Mouse (Mus musculus) layer of hippocampus, postnatal 14 days (tissue): ENCODE data around the gene Ipo13. TPM values are rescaled to one million over a fixed set of nuclear protein-coding genes. Genes with fewer than 3 reads are reported as not detected.
A peak's percentile ranks its signal among the peaks of the same experiment; 100 is the strongest.

Source experiments
- DNase-seq, 2 experiments: peaks; one replicate each; pipeline ENCODE4 v3.0.0; 2021 to 2022; ENCODE audit warnings: low spot score in 2 of 2, mixed read lengths in 1 of 2
- long read RNA-seq, 2 experiments: library from polyadenylated mRNA; stranded (forward); transcript quantifications; one replicate each; pipeline ENCODE4 v2.0.0; 2021
- total RNA-seq, 2 experiments: library from RNA; stranded (reverse); gene quantifications; 2 replicates each; pipeline ENCODE4 v1.2.3; 2021

The Ipo13 gene
- total RNA-seq, result 100 to 1,000 TPM; 124 to 131 TPM
- long read RNA-seq, experiment 1, transcript Ipo13-201 (20 exons, 3,595 nt), result major isoform, 34 of 64 reads
- long read RNA-seq, experiment 1, partial matches to known transcripts, result 11 of 64 reads
- long read RNA-seq, experiment 1, other reads (novel, unspliced or antisense), result 18 of 64 reads
- long read RNA-seq, experiment 2, transcript Ipo13-201 (20 exons, 3,595 nt), result major isoform, 39 of 60 reads
- long read RNA-seq, experiment 2, partial matches to known transcripts, result 13 of 60 reads
- long read RNA-seq, experiment 2, other reads (novel, unspliced or antisense), result 8 of 60 reads

DNA sequence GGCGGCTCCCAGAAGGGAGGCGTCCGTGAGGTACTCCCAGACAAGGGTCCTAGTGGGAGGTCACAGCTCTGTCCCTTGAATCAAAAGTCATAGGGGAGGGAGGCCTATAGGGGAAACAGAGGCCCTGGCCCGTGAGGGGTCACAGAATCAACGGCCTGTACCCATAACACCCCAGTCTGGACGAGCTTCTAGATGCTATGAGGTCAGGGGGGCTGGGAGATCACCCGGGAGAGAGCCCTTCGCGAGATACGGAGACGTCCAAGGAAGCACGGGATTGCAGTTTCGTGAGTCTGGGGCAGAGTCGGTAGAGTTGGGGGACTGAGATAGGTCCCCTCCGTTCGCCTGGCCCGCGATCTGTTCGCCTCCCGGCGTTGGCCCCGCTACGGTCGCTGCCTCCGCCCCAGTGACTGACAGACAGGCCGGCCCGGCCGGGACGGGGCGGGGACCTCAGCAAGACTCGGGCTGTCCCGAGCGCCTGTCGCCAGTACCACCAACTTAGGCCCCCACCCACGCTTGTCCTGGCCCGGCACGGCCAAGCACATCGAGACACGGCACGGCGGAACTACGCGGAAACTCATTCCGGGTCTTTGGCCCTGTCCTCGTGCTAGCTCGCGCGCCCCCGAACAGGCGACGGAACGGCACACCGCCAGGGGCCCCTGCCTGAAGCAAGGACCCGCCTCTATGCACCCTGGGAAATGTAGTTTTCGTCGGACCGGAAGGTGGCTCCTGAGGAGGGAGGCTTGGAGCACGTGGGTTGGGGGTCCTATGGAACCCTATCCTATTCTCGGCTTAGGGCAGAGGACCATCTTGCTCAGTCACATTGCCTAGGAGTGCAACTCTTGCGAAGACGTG is at the start of gene Ipo13:
Ipo13 (minus strand) TSS at position 409 of the 852 bp plus-strand sequence.
- DNase-seq, result peak; percentile 94 to 98

DNA sequence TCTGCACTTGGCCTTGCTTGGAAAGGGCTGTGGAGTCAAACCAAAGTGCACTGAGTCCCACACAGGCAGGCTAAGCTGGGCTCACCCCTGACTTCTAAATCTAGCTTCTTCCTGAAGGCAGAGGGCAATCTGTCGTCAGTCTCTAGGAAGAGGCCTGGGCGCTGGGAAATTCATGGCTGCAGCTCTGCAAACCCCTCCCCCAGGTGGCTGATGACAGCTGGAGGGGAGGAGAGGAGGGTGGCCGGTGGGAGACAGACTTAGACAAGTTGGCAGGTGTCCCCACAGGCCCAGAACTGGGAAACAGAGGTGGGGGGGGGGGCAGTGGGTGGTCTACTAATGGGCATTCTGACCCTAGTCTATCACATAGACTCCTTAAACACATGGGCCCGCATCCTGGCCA is 42.7 kb upstream of the Ipo13 start:
- DNase-seq, result no peak

DNA sequence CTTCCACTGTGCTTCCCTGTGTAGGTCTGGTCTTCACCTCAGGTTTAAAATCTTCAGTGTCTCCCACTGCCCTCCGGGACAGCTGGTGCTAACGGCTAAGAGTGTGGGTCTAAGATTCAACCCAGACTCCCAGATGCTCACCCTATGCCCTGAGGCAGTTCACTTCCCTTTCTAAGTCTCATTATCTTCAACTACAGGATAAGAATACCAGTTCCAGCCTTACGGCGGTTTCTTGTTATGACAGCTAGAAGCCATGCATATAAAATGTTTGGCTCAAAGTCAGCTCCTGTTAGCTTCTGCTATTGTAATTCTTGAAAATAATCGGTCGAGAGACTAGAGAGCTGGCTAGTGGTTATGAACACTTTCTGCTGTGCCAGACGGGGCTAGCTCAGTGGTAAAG is 32.7 kb upstream of the Ipo13 start:
- no peak for DNase-seq

DNA sequence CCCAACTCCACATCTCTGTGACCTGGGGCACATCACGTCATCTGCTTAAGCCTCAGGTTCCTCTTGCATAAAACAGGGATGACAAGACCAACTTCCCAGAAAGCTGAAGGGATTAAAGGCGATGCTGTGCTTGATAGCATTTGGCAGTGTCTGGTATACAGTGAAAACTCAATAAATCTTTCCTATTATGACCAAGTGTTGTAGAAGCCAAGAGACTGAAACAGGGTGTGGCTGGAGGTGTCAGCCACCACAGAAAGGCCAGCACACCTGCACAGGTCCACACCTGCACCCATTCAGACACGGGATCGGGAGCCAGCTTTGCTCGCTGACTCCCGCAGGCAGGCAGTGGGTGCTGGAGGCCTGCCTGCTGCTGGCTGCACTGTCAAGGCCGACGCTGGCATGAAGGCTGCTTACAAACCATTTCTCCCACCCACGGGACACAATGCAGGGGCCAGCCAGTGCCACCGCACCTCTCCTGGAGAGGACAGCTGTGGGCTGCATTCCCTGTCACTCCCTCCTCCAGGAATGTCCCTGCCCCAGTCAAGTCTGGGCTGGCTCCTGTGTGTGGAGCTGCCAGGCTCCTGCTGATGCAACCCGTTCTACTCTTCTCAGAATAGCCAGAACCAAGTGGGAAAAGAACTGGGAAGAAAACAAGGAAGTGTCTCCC is 32.0 kb upstream of the Ipo13 start:
- DNase-seq, result no peak

DNA sequence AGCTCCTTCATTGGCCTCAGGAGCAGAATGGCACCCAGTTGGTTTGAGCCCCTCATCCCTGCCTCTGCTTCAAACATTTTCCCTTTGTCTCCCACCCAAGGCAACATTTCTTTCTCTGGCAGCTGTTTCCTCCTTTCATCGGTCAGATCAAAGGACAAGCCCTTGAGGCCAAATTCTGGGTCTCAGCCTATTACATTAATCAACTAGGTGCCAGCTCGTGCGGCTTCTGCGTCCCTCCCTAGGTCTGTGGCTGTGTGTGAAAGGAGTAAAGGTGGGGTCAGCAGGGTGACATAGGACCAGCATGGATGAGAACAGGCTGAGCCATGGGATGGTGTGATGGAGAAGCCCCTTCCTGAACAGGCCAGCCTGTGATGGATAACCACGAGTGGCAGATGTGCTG is 28.5 kb upstream of the Ipo13 start:
- DNase-seq, result no peak

DNA sequence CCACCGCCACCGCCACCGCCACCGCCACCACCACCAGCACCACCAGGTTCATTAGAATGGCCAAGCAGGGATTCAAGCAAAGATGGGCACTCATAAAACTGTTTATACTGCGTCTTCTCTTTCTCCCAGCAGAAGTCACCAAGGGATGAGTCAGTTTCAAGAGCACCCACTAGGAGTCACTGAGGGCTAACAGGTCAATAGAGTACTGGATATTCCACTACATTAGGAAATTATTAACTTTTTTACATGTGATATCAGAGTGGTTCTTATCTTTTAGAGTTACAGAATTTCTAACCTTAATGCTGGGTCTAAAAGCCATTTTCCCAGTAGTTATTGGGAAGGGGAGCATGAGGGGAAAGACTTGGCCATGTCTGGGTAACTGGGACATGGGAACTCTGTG is 22.2 kb upstream of the Ipo13 start:
- DNase-seq, result no peak

DNA sequence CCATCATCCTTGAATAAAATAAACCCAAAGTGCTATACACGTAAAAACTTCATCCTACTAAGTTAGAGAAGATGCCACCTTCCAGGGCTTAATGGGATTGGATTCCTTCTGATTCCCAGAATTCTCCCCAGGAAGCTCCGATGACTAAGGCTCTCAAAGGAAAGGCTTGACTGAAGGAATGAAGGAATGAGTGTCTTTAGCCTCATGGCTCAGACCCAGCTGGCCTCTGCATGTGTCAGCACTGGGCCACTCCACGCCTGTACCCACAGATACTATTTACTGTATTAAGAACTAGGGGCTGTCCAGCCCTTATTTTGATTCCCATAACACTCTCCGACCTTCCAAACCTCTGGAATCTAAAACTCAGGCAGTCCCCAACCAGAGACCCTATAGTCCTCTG is 19.3 kb upstream of the Ipo13 start:
- DNase-seq, result no peak

DNA sequence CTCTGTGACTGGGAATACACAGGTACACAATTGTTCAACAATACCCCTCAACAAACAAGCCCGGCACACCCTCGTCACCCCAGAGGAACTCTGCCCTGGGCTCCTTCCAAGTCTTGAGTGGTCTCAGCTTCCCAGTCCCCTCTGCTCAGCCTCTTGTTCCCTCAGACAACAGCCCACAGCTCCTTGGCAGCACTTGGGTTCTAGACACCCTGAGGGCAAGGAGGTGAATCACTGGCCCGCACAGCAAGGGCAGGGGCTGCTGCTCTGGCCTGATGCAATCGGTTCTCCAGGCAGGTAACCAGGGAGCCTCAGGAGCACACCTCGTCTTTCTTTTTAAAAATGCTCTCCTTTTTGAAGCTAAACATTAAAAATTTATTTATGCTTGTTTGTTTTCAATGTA is 18.4 kb upstream of the Ipo13 start:
- no peak for DNase-seq

DNA sequence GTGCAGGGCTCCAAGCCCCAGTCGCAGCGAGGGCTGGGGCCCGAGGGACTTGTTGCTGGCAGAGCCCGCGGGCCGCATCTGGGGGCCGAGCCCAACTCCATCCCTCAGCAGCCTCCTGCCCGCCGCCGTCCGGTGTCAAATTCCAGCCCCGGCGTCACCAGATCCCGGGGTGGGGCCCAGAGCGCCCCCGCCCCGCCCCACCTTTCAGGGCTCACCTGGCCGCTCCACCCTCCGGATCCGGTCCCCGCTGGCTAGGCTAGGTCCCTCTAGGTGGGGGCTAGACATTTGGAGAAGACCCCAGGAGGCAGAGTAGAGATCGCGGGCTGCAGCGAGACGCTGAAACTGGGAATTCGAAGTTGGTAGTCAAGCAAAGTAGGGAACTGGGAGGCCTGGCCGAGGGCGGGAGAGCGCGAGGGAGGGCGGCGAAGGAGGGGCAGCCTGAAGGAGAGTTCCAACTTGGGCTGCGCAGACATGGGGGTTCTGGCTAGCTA is 14.6 kb upstream of the Ipo13 start, which contains the start of gene Artn:
Artn (minus strand) TSS at position 373 of the 491 bp plus-strand sequence.
- no peak for DNase-seq

DNA sequence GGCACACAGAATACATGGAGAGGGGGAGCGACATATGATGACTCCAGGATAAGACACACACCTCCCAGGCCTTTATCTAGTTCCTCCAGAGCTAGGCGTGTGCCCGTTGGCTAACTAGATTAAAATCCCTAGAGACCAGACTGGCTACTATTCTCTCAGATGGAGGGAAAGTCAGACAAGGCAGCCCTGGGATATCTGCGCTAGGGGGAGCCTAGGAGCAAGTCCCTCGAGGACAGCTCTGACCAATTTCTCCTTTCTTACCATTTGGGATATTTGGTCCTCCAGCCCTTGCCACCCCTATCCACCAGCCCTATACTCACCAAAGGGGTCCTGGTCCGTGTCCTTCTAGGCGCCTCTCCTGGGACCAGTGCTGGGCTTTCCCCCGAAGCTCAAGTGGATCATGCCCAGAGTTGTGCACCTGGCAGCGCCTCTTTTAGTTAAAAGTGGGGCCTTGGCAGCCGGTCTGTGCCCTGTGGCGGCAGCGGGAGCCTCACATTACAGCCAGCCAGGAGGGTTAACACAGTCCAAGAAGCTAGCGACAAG is 14.0 kb upstream of the Ipo13 start:
- DNase-seq, result peak in 1 of 2 experiments; percentile 58

DNA sequence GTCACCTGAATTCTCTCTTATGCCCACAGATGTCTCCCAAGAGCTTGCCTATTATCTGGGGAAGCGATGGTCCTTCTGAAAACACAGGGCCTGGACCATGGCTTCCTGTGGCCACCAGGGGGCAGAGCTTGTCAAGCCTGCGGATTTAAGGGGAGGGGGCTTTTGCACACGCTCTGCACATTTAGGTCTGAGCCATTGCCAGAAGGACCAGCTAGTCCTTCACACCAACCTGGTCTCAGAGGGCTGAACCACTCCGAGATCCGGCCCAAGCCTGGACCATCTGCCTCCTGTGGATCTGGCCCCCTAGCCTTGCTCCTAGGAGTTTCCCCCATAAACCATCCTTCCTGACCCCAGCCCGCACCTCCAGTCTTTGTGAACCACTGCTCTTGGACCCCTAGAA is 13.4 kb upstream of the Ipo13 start:
- DNase-seq, result peak in 1 of 2 experiments; percentile 49

DNA sequence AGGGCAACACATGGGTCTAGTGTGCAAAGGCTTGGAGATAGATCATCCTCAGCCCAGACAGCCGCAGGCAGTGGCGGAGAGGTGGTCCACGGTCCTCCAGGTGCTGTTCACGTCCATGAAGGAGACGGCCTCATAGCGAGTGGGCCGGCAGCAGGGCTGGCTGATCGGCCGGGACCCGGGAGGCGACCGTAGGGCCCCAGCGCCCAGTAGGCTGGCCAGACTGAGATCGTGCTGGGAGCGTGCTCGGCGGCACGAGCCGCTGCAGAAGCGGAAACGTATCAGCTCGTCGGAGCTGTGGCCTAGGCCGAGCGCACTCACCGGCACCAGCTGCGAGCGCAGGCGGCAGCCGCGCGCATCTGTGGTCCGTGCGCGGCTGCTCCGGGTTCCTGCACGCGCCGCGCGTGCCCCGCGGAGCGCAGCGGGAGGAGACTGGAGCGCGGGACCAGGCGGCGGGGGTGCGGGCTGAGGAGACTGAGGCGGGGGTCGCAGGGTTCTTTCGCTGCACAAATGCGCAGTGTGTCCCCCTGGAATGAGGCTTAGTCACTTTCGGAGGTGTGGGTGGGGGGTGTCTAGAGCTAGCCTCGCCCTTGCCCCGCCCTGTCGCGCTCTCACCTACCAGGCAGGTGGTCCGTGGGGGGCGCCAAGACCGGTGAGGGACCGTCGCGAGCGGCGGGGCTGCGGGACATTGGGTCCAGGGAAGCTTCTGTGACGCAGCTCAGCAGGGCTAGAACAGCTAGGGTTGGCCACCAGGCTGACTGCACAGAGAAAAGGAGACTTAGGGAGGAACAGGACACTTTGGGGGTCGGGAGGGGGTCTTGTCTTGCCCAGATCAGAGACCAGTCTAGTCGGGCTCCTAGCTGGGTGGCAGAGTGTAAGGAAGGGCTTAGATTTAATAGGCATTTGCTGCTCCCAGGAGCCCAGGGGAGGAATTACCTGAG is 12.0 kb upstream of the Ipo13 start:
- peak; percentile 36 to 52 for DNase-seq

DNA sequence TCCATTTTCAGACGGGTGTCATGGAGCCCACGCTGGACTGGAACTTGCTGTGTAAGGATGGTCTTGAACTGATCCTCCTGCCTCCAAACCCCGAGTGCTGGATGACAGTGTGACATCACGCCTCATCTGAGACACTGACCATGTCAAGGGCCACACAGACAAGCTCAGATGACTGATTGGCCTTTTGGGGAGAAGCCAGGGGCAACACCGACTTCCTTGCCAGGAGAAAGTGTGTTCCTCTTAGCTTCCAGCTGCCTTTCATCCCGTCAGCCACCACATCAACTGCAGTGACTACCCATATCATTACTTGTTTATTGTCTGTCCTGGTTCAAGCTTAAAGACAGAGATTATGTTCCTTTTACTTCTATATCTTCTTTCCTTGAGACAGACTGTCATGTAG is 10.1 kb upstream of the Ipo13 start:
- no peak for DNase-seq

DNA sequence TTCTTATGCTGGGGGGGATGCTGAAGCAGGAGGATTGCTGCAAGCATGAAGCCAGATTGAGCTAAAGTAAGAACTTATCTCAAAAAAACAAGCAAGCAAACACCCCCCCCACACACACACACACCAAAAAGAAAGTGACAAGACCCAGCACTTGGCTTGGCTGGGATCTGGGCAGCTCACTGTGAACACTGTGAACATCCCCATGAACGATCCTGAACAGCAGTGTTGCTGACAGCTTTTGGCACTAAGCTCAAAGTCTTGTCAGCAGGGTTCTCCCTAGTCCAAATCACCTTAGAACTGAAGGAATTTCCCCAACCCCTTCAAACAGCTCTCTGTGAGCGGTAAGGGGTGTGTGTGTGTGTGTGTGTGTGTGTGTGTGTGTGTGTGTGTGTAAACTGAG is 8.7 kb upstream of the Ipo13 start:
- no peak for DNase-seq

DNA sequence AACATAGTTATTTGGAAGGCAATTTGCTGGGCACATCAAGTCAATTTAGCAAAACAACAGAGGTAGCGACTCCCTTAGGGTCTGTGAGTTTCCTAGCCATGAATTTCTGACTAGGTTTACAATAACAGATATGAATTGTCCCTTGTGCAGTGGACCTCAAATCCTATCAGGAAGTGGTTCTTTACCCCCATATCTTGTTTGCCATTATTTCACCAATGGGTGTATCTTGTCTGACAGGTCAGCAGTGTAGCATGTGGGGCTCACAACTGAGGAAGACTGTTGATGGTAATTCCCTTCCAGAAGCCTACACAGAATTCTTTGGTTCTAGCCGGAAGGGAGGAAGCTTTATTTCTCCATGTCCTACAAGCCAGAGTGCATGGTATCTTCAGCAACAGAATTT is 6.6 kb upstream of the Ipo13 start:
- DNase-seq, result no peak

DNA sequence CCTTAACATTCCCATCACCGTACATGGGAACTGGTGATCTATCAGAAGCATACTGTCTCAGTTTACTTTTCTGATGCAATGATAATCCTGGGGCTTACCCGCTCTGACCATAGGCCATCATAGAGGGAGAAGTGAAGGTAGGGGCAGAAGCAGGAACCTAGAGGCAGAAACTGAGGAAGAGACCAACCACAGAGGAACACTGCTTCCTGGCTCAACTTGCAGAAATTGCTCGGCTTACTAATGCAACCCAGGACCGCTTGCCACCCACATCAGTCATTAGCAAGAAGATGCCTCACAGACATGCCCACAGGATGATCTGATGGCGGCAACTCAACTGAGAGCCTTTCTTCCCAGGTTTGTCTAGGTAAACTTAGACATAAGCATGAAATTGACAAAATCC is 4.0 kb upstream of the Ipo13 start:
- DNase-seq, result no peak

DNA sequence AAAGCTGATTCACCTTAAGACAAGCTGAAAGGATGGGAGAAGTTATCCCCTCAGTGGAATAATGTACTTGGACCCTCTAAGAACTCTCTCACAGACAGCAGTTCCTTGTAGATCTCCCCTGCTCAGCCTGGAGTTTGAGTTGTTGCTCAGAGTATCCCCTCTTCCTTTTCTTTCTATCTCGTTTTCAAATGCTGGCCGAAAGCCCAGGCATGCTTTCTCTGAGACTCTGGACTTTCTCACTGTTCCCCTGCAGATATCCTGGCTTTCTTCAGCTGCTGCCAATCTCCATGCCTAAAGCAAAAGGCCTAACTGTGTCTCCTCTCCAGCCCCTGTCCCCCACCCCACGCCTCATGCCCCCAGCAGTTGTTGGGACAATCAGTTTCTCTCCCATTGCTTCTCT is 3.5 kb upstream of the Ipo13 start:
- no peak for DNase-seq

DNA sequence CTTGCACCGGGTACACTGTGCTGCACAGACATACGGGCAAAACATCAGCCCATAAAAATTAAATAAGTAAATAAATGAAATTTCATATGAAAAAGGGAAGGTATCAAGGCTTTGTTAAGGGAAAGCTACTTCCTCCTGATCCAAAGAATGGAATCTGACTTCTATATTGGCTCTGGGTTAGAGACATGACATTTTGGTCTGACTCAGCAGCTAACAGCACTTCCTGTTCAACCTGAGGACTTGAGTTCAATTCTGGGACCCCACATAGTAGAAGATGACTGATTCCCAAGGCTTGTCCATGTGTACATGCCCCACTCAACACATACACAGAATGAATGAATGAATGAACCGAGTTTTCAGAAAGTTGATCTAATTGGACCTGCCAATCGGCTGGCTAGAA is 3.0 kb upstream of the Ipo13 start:
- no peak for DNase-seq

DNA sequence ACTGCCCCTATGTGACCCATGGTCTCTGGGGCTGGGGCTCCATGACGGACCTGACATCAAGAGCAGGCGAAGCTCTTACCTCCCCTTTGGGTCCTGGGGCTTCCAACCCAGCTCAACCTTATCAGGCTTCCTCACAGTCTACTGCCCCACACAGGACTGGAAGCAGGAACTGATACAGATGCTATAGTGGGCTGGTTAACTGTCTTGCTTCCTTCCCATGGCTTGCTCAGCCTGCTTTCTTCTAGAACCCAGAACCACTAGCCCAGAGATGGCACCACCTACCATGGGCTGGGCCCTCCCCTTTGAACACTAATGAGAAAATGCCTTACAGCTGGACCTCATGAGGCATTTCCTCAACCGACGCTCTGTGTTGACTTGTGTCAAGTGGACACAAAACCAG is 2.6 kb upstream of the Ipo13 start:
- no peak for DNase-seq

DNA sequence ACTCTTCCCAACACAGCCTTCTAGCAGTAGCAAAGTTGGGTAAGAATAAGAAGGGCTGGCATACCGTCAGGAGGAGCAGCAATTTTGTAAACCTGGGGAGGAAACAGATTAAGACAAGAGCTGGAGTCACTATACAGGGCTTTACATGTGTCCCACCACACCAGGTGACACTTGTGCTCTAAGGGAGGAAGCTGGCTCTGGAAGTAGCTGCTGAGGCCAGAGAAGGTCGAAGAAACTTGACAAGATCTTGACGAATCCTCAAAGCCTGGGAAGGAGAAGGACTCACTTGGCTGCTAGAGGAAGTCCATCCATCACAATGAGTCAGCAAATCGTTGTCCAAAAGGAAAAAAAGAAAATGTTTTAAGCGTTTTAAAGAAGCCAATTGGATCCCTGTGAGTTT is 1.6 kb upstream of the Ipo13 start:
- no peak for DNase-seq
